Mouse (Mus musculus) frontal cortex, adult (tissue): ENCODE measurements at regions not wholly inside any gene's neighbourhood (a gene's known extent, or its start where the extent isn't known, plus 50 kb on each side); places are given as distances from the start of the nearest gene placed in this dataset.
A peak's percentile ranks its signal among the peaks of the same experiment; 100 is the strongest.

Experiments
- ATAC-seq: cut with Nextera tagmentation; 2 replicates; pipeline ENCODE4 v1.9.2; 2017; ENCODE audit warnings: mild to moderate bottlenecking, moderate library complexity, mixed read lengths; ENCODE audit not compliant: low TSS enrichment

DNA sequence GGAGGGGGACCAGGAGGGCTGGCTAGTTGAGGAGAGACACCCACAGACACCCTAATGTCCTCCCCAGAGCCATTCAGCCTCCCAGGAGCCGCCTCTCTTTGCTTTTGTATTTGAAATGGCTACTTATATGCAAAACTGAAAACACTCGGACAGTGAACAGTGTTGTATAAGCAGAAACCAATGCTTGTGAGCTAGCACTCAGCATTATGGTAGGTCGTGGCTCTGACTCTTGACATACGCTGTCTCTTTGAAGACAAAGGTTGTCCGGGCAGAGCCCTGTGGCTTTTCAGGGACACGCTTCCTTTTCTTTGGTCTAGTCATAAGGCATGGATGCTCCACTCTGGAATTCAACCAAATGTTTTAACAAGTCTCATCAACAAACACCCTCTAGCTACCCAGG is 235.4 kb upstream of the Rgma start:
- no peak for ATAC-seq

DNA sequence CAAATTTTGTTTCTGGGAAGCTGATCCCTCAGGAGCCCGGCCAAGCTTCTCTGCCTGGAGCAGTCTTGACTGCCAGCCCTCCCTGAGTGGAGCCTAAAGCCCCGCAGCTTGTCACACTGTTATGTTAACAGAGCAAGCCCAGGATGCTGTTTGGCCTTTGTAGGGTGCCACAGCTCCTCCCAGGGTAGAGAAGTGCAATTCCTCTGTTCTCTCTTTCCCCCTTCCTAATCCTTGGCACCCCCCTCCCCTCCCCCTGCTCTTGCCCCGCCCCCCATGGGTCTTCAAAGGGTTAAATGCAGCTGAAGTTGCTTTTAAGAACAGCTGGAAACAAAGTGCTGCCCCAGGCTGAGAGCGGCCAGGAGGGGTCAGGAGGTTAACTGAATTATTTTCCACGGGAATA is 234.1 kb upstream of the Rgma start:
- no peak for ATAC-seq

- ATAC-seq, result no peak
These were observed 231.4 kb upstream of the Rgma start for GRCm38 (mm10) chr7:73143902-73144301.

GRCm38 (mm10) chr7:73144846-73145245 is 230.5 kb upstream of the Rgma start:
- ATAC-seq, result no peak

DNA sequence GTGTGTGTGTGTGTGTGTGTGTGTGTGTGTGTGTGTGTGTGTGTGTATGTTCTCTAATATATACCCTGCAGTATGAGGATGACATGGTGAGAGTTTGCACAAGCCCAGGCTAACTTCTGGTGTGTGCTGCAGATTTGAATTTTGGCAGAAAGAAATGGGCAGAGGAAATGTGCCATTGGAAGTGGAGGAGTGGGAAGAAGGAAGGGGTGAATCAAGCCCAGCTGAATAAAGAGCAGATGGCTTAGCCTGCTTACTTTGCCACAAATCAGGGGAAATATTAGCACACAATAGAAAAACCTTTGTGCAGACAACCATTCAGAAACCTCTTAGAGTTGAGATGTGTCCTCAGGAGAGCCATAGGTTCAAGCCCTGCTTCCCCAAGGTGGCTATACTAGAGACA is 228.1 kb upstream of the Rgma start:
- ATAC-seq, result no peak

GRCm38 (mm10) chr7:73150436-73150835 is 224.9 kb upstream of the Rgma start:
- ATAC-seq, result no peak

GRCm38 (mm10) chr7:73151586-73152467 is 223.5 kb upstream of the Rgma start:
- ATAC-seq, result no peak

- no peak for ATAC-seq
These were observed 221.6 kb upstream of the Rgma start for GRCm38 (mm10) chr7:73153668-73154067.

DNA sequence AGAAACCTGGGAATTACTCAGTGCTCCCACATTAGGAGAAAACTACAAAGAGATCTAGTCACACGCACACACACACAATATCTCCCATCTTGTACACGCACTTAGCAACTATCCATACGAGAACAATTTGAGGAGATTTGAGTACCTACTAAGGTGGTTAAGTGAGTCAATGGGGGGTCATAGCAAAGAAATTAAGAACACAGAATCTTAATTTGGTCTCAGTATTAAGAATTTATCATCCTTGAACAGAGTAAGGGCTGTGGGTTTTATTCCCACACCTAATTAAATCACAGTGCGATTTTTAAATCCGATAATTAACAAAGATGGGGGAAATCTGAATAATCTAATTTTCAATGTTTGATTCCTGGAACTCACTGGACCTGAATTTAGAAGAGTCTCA is 216.5 kb upstream of the Rgma start:
- no peak for ATAC-seq

DNA sequence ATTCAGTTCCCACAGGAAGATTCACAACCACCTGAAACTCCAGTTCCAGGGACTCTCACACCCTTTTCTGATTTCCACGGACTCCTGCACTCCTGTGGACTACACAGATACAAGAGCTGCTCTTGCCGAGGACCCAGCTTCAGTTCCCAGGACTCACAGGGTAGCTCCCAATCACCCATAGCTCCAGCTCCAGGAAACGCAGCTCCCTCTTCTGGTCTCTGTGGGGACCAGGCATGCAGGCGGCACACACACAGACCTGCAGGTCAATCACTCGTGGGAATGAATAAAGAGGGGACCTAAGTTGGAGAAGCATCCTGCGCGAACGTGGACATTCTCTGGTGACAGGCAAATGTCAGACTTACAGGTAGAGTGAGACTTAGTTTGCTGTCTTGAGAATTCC is 214.3 kb upstream of the Rgma start:
- ATAC-seq, result no peak

DNA sequence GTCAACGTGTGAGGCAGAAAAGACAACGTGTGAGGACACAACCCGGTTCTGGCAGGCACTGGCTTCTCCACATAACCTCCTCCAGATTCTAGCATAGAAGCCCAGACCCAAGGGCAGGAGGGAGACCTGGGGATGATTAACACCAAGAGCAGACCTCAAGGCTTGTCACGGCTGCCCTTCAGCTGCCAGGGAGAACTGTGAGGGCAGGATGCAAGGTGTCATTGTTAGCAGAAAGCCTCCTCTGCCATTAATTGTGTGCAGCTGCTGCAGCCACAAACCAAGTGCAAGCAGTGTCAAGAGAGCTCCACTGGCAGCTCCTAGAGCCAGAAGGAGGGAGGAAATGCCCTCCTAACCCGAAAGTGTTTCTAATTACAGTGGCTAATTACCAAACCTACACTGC is 211.6 kb upstream of the Rgma start:
- ATAC-seq, result no peak

DNA sequence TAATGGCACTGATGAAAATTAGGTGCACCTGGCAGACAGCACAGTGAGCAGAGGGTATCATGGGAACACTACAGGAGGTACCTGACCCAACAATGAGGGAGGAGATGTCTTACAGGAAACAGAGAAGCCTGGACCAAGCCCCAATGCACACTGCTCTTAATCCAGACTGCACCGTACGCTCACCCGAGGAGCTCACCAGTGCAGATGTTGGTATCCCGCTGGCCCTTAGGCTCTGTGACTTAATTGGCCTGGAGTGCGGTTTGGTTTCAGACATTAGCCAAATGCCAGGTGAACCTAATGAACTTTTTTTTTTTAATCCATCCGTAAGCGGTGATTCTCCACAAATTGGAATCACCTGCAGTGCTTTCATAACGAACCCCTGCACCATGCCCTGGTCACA is 209.8 kb upstream of the Rgma start:
- ATAC-seq, result no peak

GRCm38 (mm10) chr7:73169416-73169815 is 205.9 kb upstream of the Rgma start:
- ATAC-seq, result no peak

GRCm38 (mm10) chr7:73172615-73173014 is 202.7 kb upstream of the Rgma start:
- no peak for ATAC-seq

DNA sequence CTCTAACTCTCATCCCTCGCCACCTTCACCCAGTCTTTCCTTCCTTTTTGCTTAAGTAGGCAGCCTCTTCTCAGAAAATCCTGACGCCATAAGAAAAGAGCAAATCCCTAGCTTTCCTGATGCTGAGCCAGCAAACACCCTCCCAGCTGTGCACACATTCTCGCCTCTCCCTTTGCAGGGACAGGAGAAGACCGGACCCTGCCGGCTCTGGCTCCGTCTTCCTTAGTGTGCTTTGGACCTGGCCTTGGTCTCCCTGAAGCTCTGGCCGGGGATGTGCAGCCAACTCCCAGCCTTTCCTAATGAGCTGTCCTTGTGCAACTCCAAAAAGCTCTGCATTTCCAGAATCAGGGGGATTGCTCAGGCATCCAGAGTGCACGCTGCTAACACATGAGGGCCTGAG is 191.5 kb upstream of the Rgma start:
- peak; percentile 46; the same call in 1 of the 2 replicates for ATAC-seq

DNA sequence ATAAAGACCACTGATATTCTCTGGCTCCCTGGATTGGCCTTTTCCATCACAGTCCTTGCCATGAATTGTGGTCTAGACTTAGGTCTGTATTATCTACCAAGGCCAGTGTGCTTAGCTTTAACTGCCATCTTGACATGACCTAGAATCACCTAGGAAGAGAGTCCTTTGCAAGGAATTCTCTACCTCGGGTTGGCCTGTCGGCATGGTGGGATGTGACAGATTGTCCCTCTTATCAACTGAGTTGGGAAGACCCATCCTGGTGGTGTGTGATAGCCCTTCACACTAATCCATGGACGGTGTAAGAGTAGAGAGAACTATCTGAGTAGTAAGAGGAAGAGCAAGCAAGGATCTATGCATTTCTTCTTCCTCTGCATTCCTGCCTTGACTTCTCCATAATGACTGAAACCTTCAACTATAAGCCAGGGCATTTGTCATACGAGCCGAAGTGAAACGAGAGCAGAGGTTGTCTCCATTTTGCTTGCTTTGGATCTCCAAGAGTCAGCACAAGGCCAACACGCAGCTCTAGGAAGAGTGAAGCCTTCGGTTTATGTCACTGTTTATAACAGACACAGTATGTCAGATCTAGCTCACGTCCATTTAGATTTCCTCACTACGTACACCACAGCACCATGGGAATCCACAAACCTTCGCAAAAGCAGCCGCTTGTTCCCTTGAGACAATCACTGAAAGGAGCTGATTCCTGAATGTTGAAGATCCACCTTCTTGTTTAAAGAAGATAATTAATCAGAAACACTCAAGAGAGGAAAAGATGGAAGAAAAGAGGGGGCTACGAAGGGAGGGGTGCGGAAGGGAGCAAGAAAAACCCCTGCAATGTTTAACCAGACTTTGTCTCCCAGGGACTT is 190.9 kb upstream of the Rgma start:
- ATAC-seq, result no peak

- peak; percentile 22; the same call in 1 of the 2 replicates for ATAC-seq
These were observed 190.2 kb upstream of the Rgma start for GRCm38 (mm10) chr7:73185071-73185531.

DNA sequence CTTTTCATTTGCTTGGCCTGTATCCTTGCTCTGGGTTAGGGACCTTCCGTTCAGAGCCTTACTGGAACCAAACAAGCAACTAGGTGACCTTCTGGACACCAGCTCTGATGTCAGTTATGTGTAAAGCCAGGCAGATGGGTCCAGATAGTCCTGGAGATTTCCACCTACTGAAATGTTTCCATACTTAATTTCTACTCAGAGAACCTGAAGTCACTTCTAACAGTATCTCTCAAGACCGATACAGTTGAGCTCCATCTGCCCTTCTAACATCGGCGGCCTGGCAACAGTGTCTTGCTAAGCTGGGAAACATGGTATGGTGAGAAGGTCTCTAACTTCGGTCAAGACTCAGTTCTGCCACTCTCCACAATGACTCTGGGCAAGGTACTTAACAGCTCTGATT is 189.7 kb upstream of the Rgma start:
- ATAC-seq, result no peak; the same call in 1 of the 2 replicates

- ATAC-seq, result peak; percentile 83
These were observed 188.8 kb upstream of the Rgma start for GRCm38 (mm10) chr7:73186501-73186900.

GRCm38 (mm10) chr7:73191388-73192278 is 183.7 kb upstream of the Rgma start:
- peak; percentile 70 for ATAC-seq

- no peak for ATAC-seq
These were observed 182.5 kb upstream of the Rgma start for GRCm38 (mm10) chr7:73192839-73193238.

DNA sequence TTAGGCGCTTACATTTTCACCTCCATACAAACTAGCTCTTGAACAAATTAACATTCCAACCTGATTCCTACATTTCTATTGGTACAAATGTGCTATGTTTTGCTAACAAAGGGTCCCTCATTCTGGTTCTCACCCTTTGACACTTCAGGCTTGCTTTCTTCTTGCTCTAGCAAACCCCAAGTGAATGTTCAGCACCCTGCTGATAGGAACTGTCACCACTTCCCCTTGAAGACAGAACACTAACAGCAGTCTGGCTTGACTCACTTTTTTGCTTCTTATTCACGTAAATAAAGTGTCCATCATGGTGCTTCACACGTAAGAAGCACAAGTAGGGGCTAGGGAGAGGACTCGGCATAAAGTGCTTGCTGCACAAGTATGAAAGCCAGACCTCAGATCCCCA is 180.0 kb upstream of the Rgma start:
- no peak for ATAC-seq
